Mouse (Mus musculus) hindbrain, embryonic 11.5 days (tissue): ENCODE results near the gene Tcf7l2. TPM values are rescaled to one million over a fixed set of nuclear protein-coding genes. Genes with fewer than 3 reads are reported as not detected.

Source experiments
- ATAC-seq: fragments of 200-750 bp; cut with Nextera tagmentation; 2 replicates; pipeline ENCODE4 v1.8.0; 2017; ENCODE audit warnings: mild to moderate bottlenecking, moderate TSS enrichment, moderate library complexity; ENCODE audit not compliant: low FRiP score
- DNase-seq: peaks from one replicate; pipeline ENCODE4 v3.0.0-alpha.2; 2015; ENCODE audit warnings: low spot score
- H3K27ac ChIP-seq: fragments of 300-500 bp; sonication (generic); 2 replicates; pipeline ENCODE4 v1.5.1; 2014; ENCODE audit warnings: mild to moderate bottlenecking, low read depth, low read length
- H3K27me3 ChIP-seq: fragments of 300-500 bp; sonication (generic); 2 replicates; pipeline ENCODE4 v1.6.1; 2014; ENCODE audit warnings: mild to moderate bottlenecking, low read length, moderate library complexity, mixed read lengths; ENCODE audit not compliant: control insufficient read depth, insufficient read depth
- H3K36me3 ChIP-seq: fragments of 300-500 bp; sonication (generic); 2 replicates; pipeline ENCODE4 v1.6.1; 2014; ENCODE audit warnings: mild to moderate bottlenecking, low read length, moderate library complexity, mixed read lengths; ENCODE audit not compliant: control insufficient read depth, insufficient read depth
- H3K4me1 ChIP-seq: fragments of 300-500 bp; sonication (generic); replicated peaks from 2 replicates; pipeline ENCODE4 v1.6.1; 2014; ENCODE audit warnings: low read length, mixed read lengths; ENCODE audit not compliant: control insufficient read depth, insufficient read depth
- H3K4me2 ChIP-seq: fragments of 300-500 bp; sonication (generic); replicated peaks from 2 replicates; pipeline ENCODE4 v1.6.1; 2014; ENCODE audit warnings: mild to moderate bottlenecking, low read depth, low read length
- H3K4me3 ChIP-seq: fragments of 300-500 bp; sonication (generic); 2 replicates; pipeline ENCODE4 v1.5.1; 2014; ENCODE audit warnings: low read depth, low read length
- H3K9ac ChIP-seq: fragments of 300-500 bp; sonication (generic); 2 replicates; pipeline ENCODE4 v1.6.1; 2014; ENCODE audit warnings: low read depth, low read length
- H3K9me3 ChIP-seq: fragments of 300-500 bp; sonication (generic); 2 replicates; pipeline ENCODE4 v1.6.1; 2016; ENCODE audit warnings: low read length; ENCODE audit not compliant: control insufficient read depth
- WGBS: fragments of 180-500 bp; shearing (Covaris S2); extraction: QIAGEN DNeasy Blood & Tissue Kit; methylation state at CpG from one replicate; pipeline ENCODE4 v1.1.7; 2014; 5-methylcytosine and 5-hydroxymethylcytosine counted together
- polyA plus RNA-seq: library from polyadenylated mRNA; unstranded; fragments of >200 nt; fragmentation: Nextera tagmentation; extraction: Ambion mirVana; gene quantifications from 2 replicates; pipeline ENCODE4 v1.2.1, GENCODE M21; 2014

Tcf7l2 gene
- polyA plus RNA-seq, 1 experiment from 2014 or later, result 76.9 TPM

GRCm38 (mm10) chr19:55756707-55757106, 15.1 kb downstream of the Tcf7l2 start:
- H3K4me2 ChIP-seq, result no peak overlapping the region
- H3K27me3 ChIP-seq, result no peaks in the 10 kb centered on the region
- H3K36me3 ChIP-seq, result no peaks in the 10 kb centered on the region
- 69% methylated on average over 8 of the region's 8 CpGs for WGBS
- H3K9me3 ChIP-seq, result no peaks in the 10 kb centered on the region
- no peak overlapping the region for H3K4me3 ChIP-seq
- H3K4me1 ChIP-seq, result no peaks in the 10 kb centered on the region; the same call in 1 of the 2 replicates
- DNase-seq (no peak), ATAC-seq (no peak)
- H3K27ac ChIP-seq, result no peak overlapping the region
- no peak overlapping the region for H3K9ac ChIP-seq

GRCm38 (mm10) chr19:55757403-55757802, 15.8 kb downstream of the Tcf7l2 start:
- H3K36me3 ChIP-seq, result no peaks in the 10 kb centered on the region
- H3K9me3 ChIP-seq, result no peaks in the 10 kb centered on the region
- no peaks in the 10 kb centered on the region for H3K27me3 ChIP-seq
- WGBS, result 84% methylated on average over 6 of the region's 6 CpGs
- ATAC-seq (no peak), DNase-seq (no peak)
- no peak overlapping the region for H3K9ac ChIP-seq
- no peak overlapping the region for H3K4me3 ChIP-seq
- no peaks in the 10 kb centered on the region; the same call in 1 of the 2 replicates for H3K4me1 ChIP-seq
- H3K27ac ChIP-seq, result no peak overlapping the region
- no peak overlapping the region for H3K4me2 ChIP-seq

DNA sequence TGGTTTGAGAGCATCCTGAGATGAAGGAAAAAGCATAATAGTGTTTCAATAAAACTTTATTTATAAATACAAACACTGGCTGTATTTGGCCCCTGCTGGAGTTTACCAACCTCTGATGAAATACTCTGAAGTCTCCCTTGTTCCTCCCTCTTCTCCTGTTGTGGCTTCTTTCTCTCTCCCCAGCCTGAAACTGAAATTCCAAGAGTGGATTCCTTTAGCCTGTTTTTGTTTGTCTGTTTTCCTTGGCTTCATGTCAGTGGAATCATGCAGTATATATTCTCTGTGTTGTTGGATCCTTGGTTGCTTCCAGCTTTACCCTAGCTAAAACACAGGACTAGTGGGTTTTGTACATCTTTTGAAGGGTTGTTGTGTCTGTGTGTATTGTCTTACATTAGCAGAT, 16.5 kb downstream of the Tcf7l2 start:
- no peak for ATAC-seq
- no peaks in the 10 kb centered on the region for H3K4me1 ChIP-seq
- no peaks in the 10 kb centered on the region for H3K36me3 ChIP-seq
- no peak overlapping the region for H3K4me2 ChIP-seq
- H3K27me3 ChIP-seq, result no peaks in the 10 kb centered on the region
- H3K9ac ChIP-seq, result no peak overlapping the region
- no peaks in the 10 kb centered on the region for H3K9me3 ChIP-seq
- no peak overlapping the region for H3K27ac ChIP-seq
- DNase-seq, result no peak
- no peak overlapping the region for H3K4me3 ChIP-seq

DNA sequence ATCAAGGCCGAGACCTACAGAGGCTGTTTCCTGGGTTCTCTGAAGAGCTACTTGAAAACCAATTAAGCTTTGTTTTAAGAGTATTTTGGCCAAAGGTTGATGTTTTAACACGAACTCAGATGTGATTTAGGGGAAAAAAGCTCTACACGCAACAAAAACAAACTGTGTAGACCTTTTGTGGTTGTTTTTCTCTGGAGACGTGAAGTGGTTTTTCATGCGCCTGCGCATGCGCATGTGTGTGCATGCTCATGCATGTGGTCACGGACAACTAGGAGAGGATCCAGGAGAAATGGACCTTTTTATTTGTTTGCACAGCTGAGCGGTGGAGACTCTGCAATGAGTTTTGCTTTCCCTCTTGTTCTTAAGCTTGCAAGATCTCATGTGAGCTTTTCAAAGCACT, 17.4 kb downstream of the Tcf7l2 start:
- Histone ChIP-seq H3K36me3 (no peaks in the 10 kb centered on the region), H3K9ac (no peak overlapping the region), H3K27ac (no peak overlapping the region), H3K4me3 (no peak overlapping the region), H3K4me1 (no peaks in the 10 kb centered on the region), H3K4me2 (no peak overlapping the region), H3K9me3 (no peaks in the 10 kb centered on the region), H3K27me3 (no peaks in the 10 kb centered on the region)
- ATAC-seq, result no peak
- 95% methylated on average over 9 of the region's 9 CpGs for WGBS
- no peak for DNase-seq

GRCm38 (mm10) chr19:55761086-55761485, 19.5 kb downstream of the Tcf7l2 start:
- no peak overlapping the region for H3K27ac ChIP-seq
- H3K36me3 ChIP-seq, result no peaks in the 10 kb centered on the region
- DNase-seq (no peak), ATAC-seq (no peak)
- H3K27me3 ChIP-seq, result no peaks in the 10 kb centered on the region
- no peak overlapping the region for H3K4me3 ChIP-seq
- WGBS, result 35% methylated on average over 5 of the region's 5 CpGs
- no peak overlapping the region for H3K4me2 ChIP-seq
- H3K9me3 ChIP-seq, result no peaks in the 10 kb centered on the region
- no peak overlapping the region for H3K9ac ChIP-seq
- H3K4me1 ChIP-seq, result 0 out of 2 replicates have a peak, but pooled peaks cover 2% of the 10 kb centered on the region

DNA sequence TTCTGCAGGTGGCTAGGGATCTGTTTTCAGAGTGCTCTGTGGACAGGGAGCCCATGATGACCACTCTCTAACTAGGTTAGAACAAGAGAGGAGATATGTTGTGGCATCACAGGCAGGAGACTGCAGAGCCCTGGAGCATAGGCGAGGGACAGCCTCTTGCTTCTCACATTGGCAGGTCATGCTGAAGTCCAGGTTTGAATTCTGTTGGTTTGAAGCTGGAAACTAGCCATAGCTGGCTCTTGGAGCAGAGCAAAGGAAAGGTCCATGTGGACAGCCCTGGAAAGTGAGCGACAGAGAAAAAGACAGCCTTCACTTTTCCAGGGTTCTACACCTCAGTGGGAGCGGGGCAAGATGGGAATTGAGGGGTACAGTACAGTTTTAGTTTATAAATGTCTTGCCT, 20.6 kb downstream of the Tcf7l2 start:
- Histone ChIP-seq H3K4me1 (0 out of 2 replicates have a peak, but pooled peaks cover 2% of the 10 kb centered on the region), H3K27ac (no peak overlapping the region), H3K36me3 (no peaks in the 10 kb centered on the region), H3K27me3 (no peaks in the 10 kb centered on the region), H3K9me3 (no peaks in the 10 kb centered on the region), H3K4me2 (no peak overlapping the region), H3K4me3 (no peak overlapping the region), H3K9ac (no peak overlapping the region)
- DNase-seq (no peak), ATAC-seq (no peak)
- 94% methylated on average over 3 of the region's 3 CpGs for WGBS

GRCm38 (mm10) chr19:55765814-55766213, 24.2 kb downstream of the Tcf7l2 start:
- Histone ChIP-seq H3K4me3 (no peak overlapping the region), H3K27ac (no peak overlapping the region), H3K36me3 (no peaks in the 10 kb centered on the region), H3K4me2 (no peak overlapping the region), H3K9ac (no peak overlapping the region), H3K9me3 (no peaks in the 10 kb centered on the region), H3K27me3 (no peaks in the 10 kb centered on the region), H3K4me1 (0 out of 2 replicates have a peak, but pooled peaks cover 2% of the 10 kb centered on the region)
- ATAC-seq (peak; percentile 54; the same call in 1 of the 2 replicates), DNase-seq (peak; percentile 34)
- WGBS, result 66% methylated on average over 11 of the region's 11 CpGs

DNA sequence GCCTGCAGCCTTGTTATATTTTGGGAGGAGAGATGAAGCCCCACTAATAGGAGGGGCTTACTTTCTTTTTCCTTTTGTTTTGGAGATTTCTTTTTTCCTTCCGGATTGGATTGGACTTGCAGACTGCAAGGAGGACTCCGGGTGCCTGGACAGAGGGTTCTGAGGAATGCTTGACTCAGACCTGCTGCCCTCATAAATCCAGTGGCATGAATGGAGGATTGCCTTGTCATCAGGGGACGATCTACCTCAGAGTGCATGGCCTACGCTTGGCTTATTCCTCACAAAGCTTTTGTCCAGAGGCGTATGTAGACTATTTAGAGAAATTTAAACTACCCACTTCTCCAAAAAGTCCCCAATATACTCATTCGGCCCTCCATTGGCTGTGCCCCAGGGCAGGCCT, 25.5 kb downstream of the Tcf7l2 start:
- Histone ChIP-seq H3K27ac (no peak overlapping the region), H3K9me3 (no peaks in the 10 kb centered on the region), H3K27me3 (no peaks in the 10 kb centered on the region), H3K4me3 (no peak overlapping the region), H3K4me2 (no peak overlapping the region), H3K36me3 (no peaks in the 10 kb centered on the region), H3K9ac (no peak overlapping the region), H3K4me1 (0 out of 2 replicates have a peak, but pooled peaks cover 2% of the 10 kb centered on the region)
- DNase-seq (no peak), ATAC-seq (no peak)
- WGBS, result 73% methylated on average over 6 of the region's 6 CpGs

- WGBS, result 62% methylated on average over 2 of the region's 2 CpGs
- H3K9me3 ChIP-seq, result no peaks in the 10 kb centered on the region
- ATAC-seq, result no peak
- H3K36me3 ChIP-seq, result no peaks in the 10 kb centered on the region
- DNase-seq, result no peak
- no peak overlapping the region for H3K4me2 ChIP-seq
- H3K27ac ChIP-seq, result no peak overlapping the region
- no peak overlapping the region for H3K9ac ChIP-seq
- no peaks in the 10 kb centered on the region for H3K27me3 ChIP-seq
- H3K4me3 ChIP-seq, result no peak overlapping the region
- H3K4me1 ChIP-seq, result 0 out of 2 replicates have a peak, but pooled peaks cover 2% of the 10 kb centered on the region
Measured at GRCm38 (mm10) chr19:55767579-55767978, 26.0 kb downstream of the Tcf7l2 start.
